Mouse (Mus musculus) hindbrain, embryonic 12.5 days (tissue): Measurements from ENCODE around the gene Zfp831. TPM values are rescaled to one million over a fixed set of nuclear protein-coding genes. Genes with fewer than 3 reads are reported as not detected.

Experiments used
- polyA plus RNA-seq: library from polyadenylated mRNA; unstranded; fragments of >200 nt; fragmentation: Nextera tagmentation; extraction: Ambion mirVana; gene quantifications from 2 replicates; pipeline ENCODE4 v1.2.1, GENCODE M21; 2016

The Zfp831 gene
- polyA plus RNA-seq, 1 experiment from 2014 or later, result 0.03 TPM

Other genes starting within 250 kb of the Zfp831 start
- 144 and 154 TPM in 2 replicates for gene Nelfcd, start 227.7 kb upstream of the Zfp831 start, polyA plus RNA-seq
- gene Ctsz, start 204.5 kb upstream of the Zfp831 start, polyA plus RNA-seq, result 88.4 and 88.8 TPM in 2 replicates
- 3.3 and 3.4 TPM in 2 replicates for gene Tubb1, start 192.8 kb upstream of the Zfp831 start, polyA plus RNA-seq
- gene Atp5e, start 179.4 kb upstream of the Zfp831 start, polyA plus RNA-seq, result 709 and 802 TPM in 2 replicates
- 95.5 and 102 TPM in 2 replicates for gene Prelid3b, start 170.5 kb upstream of the Zfp831 start, polyA plus RNA-seq
- gene Edn3, start 117.1 kb downstream of the Zfp831 start, polyA plus RNA-seq, result 11.1 and 13.1 TPM in 2 replicates